Mouse (Mus musculus): ENCODE measurements around the gene Il10rb.

GRCm38 (mm10) chr16:91381606-91382005 is 24.4 kb upstream of the Il10rb start:
- TF ChIP-seq MYOD1 (IDR thresholded peaks at IDR 0.05; ENCODE audit: control insufficient read depth, insufficient read length, low read depth) (no peak), CEBPB (IDR thresholded peaks at IDR 0.05; ENCODE audit: low read depth) (no peak)

Measured in C2C12 (cell line).